Mouse (Mus musculus) MEL (cell line): ENCODE results near the gene Ap3m1. TPM values are rescaled to one million over a fixed set of nuclear protein-coding genes. Genes with fewer than 3 reads are reported as not detected.

ENCODE experiments used
- DNase-seq: peaks from one replicate; pipeline ENCODE4 v3.0.0; 2011; ENCODE audit warnings: low read depth, low spot score
- H3K27ac ChIP-seq: 2 replicates; pipeline ENCODE4 v1.5.1; 2012; ENCODE audit warnings: low read depth, mild to moderate bottlenecking, control low read depth, low read length, moderate library complexity; ENCODE audit not compliant: control insufficient read depth
- H3K27me3 ChIP-seq, 2 experiments: fragments of 150-350 bp in 1 of 2; sonication (generic) in 1 of 2; 2 replicates each; pipeline ENCODE4 v1.6.1; 2012; ENCODE audit warnings: low read length in 2 of 2, mild to moderate bottlenecking in 2 of 2, improper control_type of control experiment in 1 of 2, moderate library complexity in 1 of 2; ENCODE audit not compliant: insufficient read depth in 2 of 2, control insufficient read depth in 1 of 2
- H3K36me3 ChIP-seq, 2 experiments: 2 replicates each; pipeline ENCODE4 v1.6.1; 2012 to 2014; ENCODE audit warnings: low read length in 2 of 2, improper control_type of control experiment in 1 of 2, inconsistent platforms in 1 of 2, mild to moderate bottlenecking in 1 of 2; ENCODE audit not compliant: insufficient read depth in 2 of 2, control insufficient read depth in 1 of 2
- H3K4me1 ChIP-seq, 2 experiments: fragments of 150-350 bp in 1 of 2; sonication (generic) in 1 of 2; 2 replicates each; pipeline ENCODE4 v1.6.1; 2012; ENCODE audit warnings: low read length in 2 of 2, improper control_type of control experiment in 1 of 2, mild to moderate bottlenecking in 1 of 2; ENCODE audit not compliant: insufficient read depth in 2 of 2, control insufficient read depth in 1 of 2
- H3K4me3 ChIP-seq, 2 experiments: fragments of 150-350 bp in 1 of 2; sonication (generic) in 1 of 2; 2 replicates each; pipeline ENCODE4 v1.5.1; 2012; ENCODE audit warnings: low read depth in 2 of 2, low read length in 2 of 2, mild to moderate bottlenecking in 2 of 2, moderate library complexity in 2 of 2, control low read depth in 1 of 2, improper control_type of control experiment in 1 of 2; ENCODE audit not compliant: control insufficient read depth in 1 of 2, insufficient read depth in 1 of 2
- H3K79me2 ChIP-seq: 2 replicates; pipeline ENCODE4 v1.6.1; 2012; ENCODE audit warnings: mild to moderate bottlenecking, low read length, moderate library complexity; ENCODE audit not compliant: control insufficient read depth, poor library complexity, insufficient read depth
- H3K9ac ChIP-seq: 2 replicates; pipeline ENCODE4 v1.6.1; 2012; ENCODE audit warnings: low read depth, mild to moderate bottlenecking, control low read depth, low read length, moderate library complexity; ENCODE audit not compliant: control insufficient read depth, poor library complexity, severe bottlenecking
- H3K9me3 ChIP-seq: fragments of 150-350 bp; sonication (generic); replicated peaks from 2 replicates; pipeline ENCODE4 v1.6.1; 2012; ENCODE audit warnings: mild to moderate bottlenecking, low read length, improper control_type of control experiment, moderate library complexity; ENCODE audit not compliant: insufficient read depth
- BHLHE40 ChIP-seq: IDR thresholded peaks from 2 replicates; pipeline ENCODE4 v1.6.1; 2012; ENCODE audit warnings: low read depth, mild to moderate bottlenecking, inconsistent platforms, low read length, improper control_type of control experiment, borderline replicate concordance
- CHD1 ChIP-seq: IDR thresholded peaks from 2 replicates; pipeline ENCODE4 v1.6.1; 2012; ENCODE audit warnings: low read depth, mild to moderate bottlenecking, inconsistent platforms, low read length, improper control_type of control experiment
- CHD2 ChIP-seq: IDR thresholded peaks from 2 replicates; pipeline ENCODE4 v1.6.1; 2011; ENCODE audit warnings: low read length, improper control_type of control experiment
- E2F4 ChIP-seq: IDR thresholded peaks from 2 replicates; pipeline ENCODE4 v1.6.1; 2011; ENCODE audit warnings: low read depth, low read length, improper control_type of control experiment, borderline replicate concordance
- EP300 ChIP-seq, 2 experiments: IDR thresholded peaks; 2 replicates each; pipeline ENCODE4 v1.6.1; 2011; ENCODE audit warnings: improper control_type of control experiment in 2 of 2, low read length in 2 of 2, low read depth in 1 of 2, mild to moderate bottlenecking in 1 of 2
- ETS1 ChIP-seq: IDR thresholded peaks from 2 replicates; pipeline ENCODE4 v1.6.1; 2012; ENCODE audit warnings: low read depth, mild to moderate bottlenecking, inconsistent platforms, low read length, improper control_type of control experiment, moderate library complexity
- GATA1 ChIP-seq: IDR thresholded peaks from 2 replicates; pipeline ENCODE4 v1.6.1; 2011; ENCODE audit warnings: low read depth, low read length, improper control_type of control experiment
- KAT2A ChIP-seq: conservative IDR thresholded peaks from 2 replicates; pipeline ENCODE4 v1.6.1; 2012; ENCODE audit warnings: low read depth, low read length, improper control_type of control experiment, inconsistent platforms
- MAFK ChIP-seq: IDR thresholded peaks from 2 replicates; pipeline ENCODE4 v1.6.1; 2011; ENCODE audit warnings: low read depth, mild to moderate bottlenecking, low read length, improper control_type of control experiment, borderline replicate concordance
- MAZ ChIP-seq: IDR thresholded peaks from 2 replicates; pipeline ENCODE4 v1.6.1; 2012; ENCODE audit warnings: low read depth, mild to moderate bottlenecking, inconsistent platforms, low read length, improper control_type of control experiment
- MEF2A ChIP-seq: IDR thresholded peaks from 2 replicates; pipeline ENCODE4 v1.6.1; 2014; ENCODE audit warnings: low read depth, mild to moderate bottlenecking, inconsistent platforms, low read length, improper control_type of control experiment; ENCODE audit not compliant: poor library complexity, insufficient replicate concordance, severe bottlenecking; ENCODE audit errors: extremely low read depth
- MXI1 ChIP-seq: IDR thresholded peaks from 2 replicates; pipeline ENCODE4 v1.6.1; 2011; ENCODE audit warnings: mild to moderate bottlenecking, low read depth, low read length, improper control_type of control experiment
- NELFE ChIP-seq: IDR thresholded peaks from 2 replicates; pipeline ENCODE4 v1.6.1; 2011; ENCODE audit warnings: low read depth, low read length, improper control_type of control experiment
- NRF1 ChIP-seq: IDR thresholded peaks from 2 replicates; pipeline ENCODE4 v1.6.1; 2014; ENCODE audit warnings: low read depth, mild to moderate bottlenecking, inconsistent platforms, low read length, improper control_type of control experiment, moderate library complexity; ENCODE audit not compliant: poor library complexity, insufficient read depth, severe bottlenecking
- POLR2A ChIP-seq, 2 experiments: IDR thresholded peaks; 2 replicates each; pipeline ENCODE4 v1.6.1; 2011 to 2012; ENCODE audit warnings: low read length in 2 of 2, mild to moderate bottlenecking in 2 of 2, control low read depth in 1 of 2, improper control_type of control experiment in 1 of 2, low read depth in 1 of 2, moderate library complexity in 1 of 2; ENCODE audit not compliant: control insufficient read depth in 1 of 2, insufficient read depth in 1 of 2, poor library complexity in 1 of 2
- POLR2AphosphoS2 ChIP-seq: IDR thresholded peaks from 2 replicates; pipeline ENCODE4 v1.6.1; 2011; ENCODE audit warnings: low read length, improper control_type of control experiment
- RAD21 ChIP-seq: IDR thresholded peaks from 2 replicates; pipeline ENCODE4 v1.6.1; 2011; ENCODE audit warnings: mild to moderate bottlenecking, low read depth, low read length, improper control_type of control experiment
- RCOR1 ChIP-seq: IDR thresholded peaks from 2 replicates; pipeline ENCODE4 v1.6.1; 2012; ENCODE audit warnings: low read depth, mild to moderate bottlenecking, inconsistent platforms, low read length, improper control_type of control experiment
- SIN3A ChIP-seq: IDR thresholded peaks from 2 replicates; pipeline ENCODE4 v1.6.1; 2012; ENCODE audit warnings: low read length, improper control_type of control experiment, inconsistent platforms
- SMC3 ChIP-seq: IDR thresholded peaks from 2 replicates; pipeline ENCODE4 v1.6.1; 2011; ENCODE audit warnings: low read depth, low read length, improper control_type of control experiment
- TAL1 ChIP-seq: IDR thresholded peaks from 2 replicates; pipeline ENCODE4 v1.6.1; 2012; ENCODE audit warnings: mild to moderate bottlenecking, inconsistent platforms, low read length, moderate library complexity, mixed read lengths
- TBP ChIP-seq: IDR thresholded peaks from 2 replicates; pipeline ENCODE4 v1.8.0; 2011; ENCODE audit warnings: low read depth, low read length, improper control_type of control experiment
- TCF12 ChIP-seq: IDR thresholded peaks from 2 replicates; pipeline ENCODE4 v1.6.1; 2014; ENCODE audit warnings: low read depth, mild to moderate bottlenecking, inconsistent platforms, low read length, improper control_type of control experiment, moderate library complexity
- UBTF ChIP-seq: IDR thresholded peaks from 2 replicates; pipeline ENCODE4 v1.6.1; 2012; ENCODE audit warnings: low read depth, mild to moderate bottlenecking, inconsistent platforms, low read length, improper control_type of control experiment, moderate library complexity, borderline replicate concordance; ENCODE audit not compliant: insufficient read depth
- ZKSCAN1 ChIP-seq: IDR thresholded peaks from 2 replicates; pipeline ENCODE4 v1.6.1; 2012; ENCODE audit warnings: low read depth, mild to moderate bottlenecking, inconsistent platforms, low read length, improper control_type of control experiment, moderate library complexity
- ZMIZ1 ChIP-seq: IDR thresholded peaks from 2 replicates; pipeline ENCODE4 v1.6.1; 2012; ENCODE audit warnings: low read depth, mild to moderate bottlenecking, inconsistent platforms, low read length, improper control_type of control experiment, moderate library complexity
- polyA plus RNA-seq, 2 experiments: library from polyadenylated mRNA; stranded (reverse) in 1 of 2; unstranded in 1 of 2; fragments of >175 nt in 1 of 2; fragments of >200 nt in 1 of 2; gene quantifications; 2 replicates each; pipeline versions ENCODE4 v1.2.1 to v1.2.4; 2012; ENCODE audit warnings: low replicate concordance in 2 of 2, low read depth in 1 of 2; ENCODE audit not compliant: insufficient read length in 2 of 2, insufficient read depth in 1 of 2, missing spikeins in 1 of 2
- total RNA-seq: library from RNA; depleted of rRNA; stranded (reverse); fragments of 300-350 nt; gene quantifications from 2 replicates; pipeline ENCODE4 v1.2.3, GENCODE M21; 2012

The Ap3m1 gene
- total and polyA plus RNA-seq, 3 experiments = 31.8 to 47.4 TPM; not detected in 1

DNA sequence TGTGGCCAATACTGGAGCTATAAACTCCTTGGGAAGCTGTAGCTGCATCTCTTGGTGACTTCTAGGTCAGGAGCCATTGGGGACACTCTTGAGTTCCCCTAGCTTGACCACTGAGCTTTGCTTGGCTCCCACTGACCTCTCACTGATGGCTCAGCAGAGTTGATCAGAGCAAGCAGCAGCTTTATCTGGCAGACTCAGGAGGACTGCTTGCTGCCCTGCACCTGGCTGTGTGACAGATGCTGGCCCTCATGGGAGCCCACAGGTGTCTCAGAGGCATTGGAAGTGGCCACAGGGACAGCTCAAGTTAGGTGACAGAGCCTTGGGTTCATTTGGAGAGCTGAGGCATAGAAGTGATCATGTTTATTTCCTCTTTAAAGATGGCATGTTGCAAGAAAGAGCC lies 24.8 kb downstream of the Ap3m1 start:
- no peaks in the 10 kb centered on the region; a peak in 2 of 4 replicates for H3K36me3 ChIP-seq
- H3K27me3 ChIP-seq = no peaks in the 10 kb centered on the region
- no peaks in the 10 kb centered on the region for H3K4me1 ChIP-seq
- DNase-seq = no peak
- no peak overlapping the region for H3K4me3 ChIP-seq
- TF ChIP-seq GATA1 (no peak), CHD1 (no peak), TCF12 (no peak), MEF2A (no peak), ZKSCAN1 (no peak), NRF1 (no peak), MAFK (no peak), RAD21 (no peak), E2F4 (no peak), NELFE (no peak), MXI1 (no peak), ZMIZ1 (no peak), EP300 (IDR thresholded peaks at IDR 0.05; ENCODE audit: low read depth in 1 of 2, low read length in 2 of 2) (no peak), BHLHE40 (no peak), UBTF (no peak), RCOR1 (no peak), KAT2A (no peak), POLR2A (IDR thresholded peaks at IDR 0.05; ENCODE audit: control insufficient read depth in 1 of 2, insufficient read depth in 1 of 2, low read depth in 1 of 2, low read length in 2 of 2, poor library complexity in 1 of 2) (no peak)
- H3K27ac ChIP-seq = no peak overlapping the region
- H3K79me2 ChIP-seq = no peaks in the 10 kb centered on the region
- no peak overlapping the region for H3K9ac ChIP-seq
- no peaks in the 10 kb centered on the region for H3K9me3 ChIP-seq

DNA sequence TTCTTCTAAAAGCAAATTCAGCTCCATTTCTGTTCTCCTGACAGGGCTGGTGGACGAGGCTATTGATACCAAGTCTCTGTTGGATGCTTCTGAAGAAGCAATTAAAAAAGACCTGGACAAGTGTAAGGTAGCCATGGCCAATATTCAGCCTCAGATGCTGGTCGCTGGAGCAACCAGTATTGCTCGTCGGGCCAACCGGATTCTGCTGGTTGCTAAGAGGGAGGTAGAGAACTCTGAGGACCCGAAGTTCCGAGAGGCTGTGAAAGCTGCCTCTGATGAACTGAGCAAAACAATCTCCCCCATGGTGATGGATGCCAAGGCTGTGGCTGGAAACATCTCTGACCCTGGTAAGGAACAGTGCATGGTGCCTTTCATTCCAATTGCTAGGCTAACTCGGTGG lies 31.9 kb downstream of the Ap3m1 start:
- H3K79me2 ChIP-seq = no peaks in the 10 kb centered on the region
- H3K27ac ChIP-seq = no peak overlapping the region
- H3K9me3 ChIP-seq = no peaks in the 10 kb centered on the region
- no peak overlapping the region for H3K4me3 ChIP-seq
- no peaks in the 10 kb centered on the region for H3K27me3 ChIP-seq
- no peak for DNase-seq
- no peaks in the 10 kb centered on the region for H3K4me1 ChIP-seq
- H3K36me3 ChIP-seq = no peaks in the 10 kb centered on the region; a peak in 1 of 4 replicates
- no peak overlapping the region for H3K9ac ChIP-seq
- TF ChIP-seq TBP = no peak
- no peak for TF ChIP-seq SMC3
- no peak for TF ChIP-seq CHD1
- TF ChIP-seq EP300 (IDR thresholded peaks at IDR 0.05; ENCODE audit: low read depth in 1 of 2, low read length in 2 of 2) = no peak
- TF ChIP-seq SIN3A = no peak
- no peak for TF ChIP-seq TAL1
- no peak for TF ChIP-seq ZKSCAN1
- TF ChIP-seq MAZ = no peak
- TF ChIP-seq ETS1 = no peak
- TF ChIP-seq POLR2AphosphoS2 = no peak
- TF ChIP-seq CHD2 = no peak
- no peak for TF ChIP-seq RCOR1
